Mouse (Mus musculus) left cerebral cortex, adult 6 months (tissue): Measurements from ENCODE around the gene Olfr652. TPM values are rescaled to one million over a fixed set of nuclear protein-coding genes. Genes with fewer than 3 reads are reported as not detected.

Source experiments
- long read RNA-seq, 2 experiments: library from polyadenylated mRNA; unstranded; transcript quantifications; one replicate each; pipeline ENCODE4 v2.0.0; 2019 to 2020
- polyA plus RNA-seq: library from polyadenylated mRNA; unstranded; fragments of <200 nt; fragmentation: Nextera tagmentation; gene quantifications from 2 replicates; pipeline ENCODE4 v1.2.3, GENCODE M21; 2021

Gene Olfr652
- 0.04 TPM in 1 of 2 replicates, not detected in the other for polyA plus RNA-seq
- long read RNA-seq, experiment 1, result 0 reads
- long read RNA-seq, experiment 2, result 0 reads

GRCm38 (mm10) chr7:104560601-104561000 is at the start of gene Olfr652:
TSS of gene Olfr652 (plus strand) at chr7:104560901.

GRCm38 (mm10) chr7:104549833-104550232 is 10.9 kb upstream of the Olfr652 start, which contains the start of gene Olfr651:
TSS of gene Olfr651 (plus strand) at chr7:104550133.

GRCm38 (mm10) chr7:104577014-104577413 is 16.3 kb downstream of the Olfr652 start, which contains the start of gene Olfr653:
TSS of gene Olfr653 (plus strand) at chr7:104577314.

DNA sequence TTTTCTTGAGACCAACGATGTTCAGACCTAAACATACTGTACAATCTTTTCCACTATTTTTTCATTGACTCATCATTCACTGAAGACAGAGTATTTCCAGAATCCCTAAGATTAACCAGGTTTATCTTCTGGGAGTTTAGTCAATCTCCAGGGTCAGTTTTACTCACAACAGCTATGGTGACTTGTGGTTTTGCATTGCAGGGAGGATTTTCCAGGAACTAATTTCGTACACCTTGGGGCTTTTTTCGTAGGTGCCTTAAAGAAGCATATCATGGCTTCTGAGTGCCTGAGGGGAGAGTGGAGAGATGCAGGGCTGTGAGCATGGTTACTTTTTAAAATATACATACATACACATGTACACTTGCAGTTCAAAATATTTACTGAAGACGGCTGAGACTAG is 26.0 kb downstream of the Olfr652 start, which contains the start of gene Olfr654:
Gene Olfr654, plus strand, starts transcription at position 301 of the 400 bp plus-strand sequence.

GRCm38 (mm10) chr7:104601679-104602078 is 41.0 kb downstream of the Olfr652 start, which contains the start of gene Olfr655:
TSS of gene Olfr655 (minus strand) at chr7:104601779.

DNA sequence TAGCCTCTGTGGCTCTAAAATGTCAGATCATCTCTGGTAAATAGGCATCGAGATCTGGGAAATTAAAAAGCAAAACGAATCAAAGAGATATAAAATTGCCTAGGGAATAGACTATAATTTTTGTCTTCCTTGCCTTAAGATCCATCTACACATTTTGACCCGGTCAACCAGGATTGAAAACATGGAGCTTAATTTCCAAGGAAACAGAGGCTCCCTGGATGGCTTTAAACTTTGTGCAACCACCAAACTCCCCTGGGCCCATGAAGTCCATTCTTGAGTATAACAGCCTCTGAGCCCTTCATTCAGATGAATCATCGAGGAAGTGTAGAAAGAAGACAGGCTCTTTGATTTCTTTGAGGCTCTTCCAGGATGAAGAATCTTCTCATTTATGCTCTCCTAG is 53.0 kb downstream of the Olfr652 start, which contains the start of gene Olfr656:
Gene Olfr656, plus strand, starts transcription at position 301 of the 400 bp plus-strand sequence.

Other genes with a start within 250 kb of the Olfr652 start
- 1.8 and 3.3 TPM in 2 replicates for gene Trim12a, start 245.4 kb upstream of the Olfr652 start, polyA plus RNA-seq
- not detected in 2 replicates for gene Trim34b, start 231.4 kb upstream of the Olfr652 start, polyA plus RNA-seq
- 0.67 and 0.77 TPM in 2 replicates for gene Trim12c, start 207.5 kb upstream of the Olfr652 start, polyA plus RNA-seq
- gene Trim30b, start 191.0 kb upstream of the Olfr652 start, polyA plus RNA-seq, result 0.05 TPM in 1 of 2 replicates, not detected in the other
- gene Trim30c, start 160.1 kb upstream of the Olfr652 start, polyA plus RNA-seq, result not detected in 2 replicates
- gene Trim30a, start 95.7 kb upstream of the Olfr652 start, polyA plus RNA-seq, result 0.59 and 0.65 TPM in 2 replicates
- 0.40 and 0.46 TPM in 2 replicates for gene Trim30d, start 53.1 kb upstream of the Olfr652 start, polyA plus RNA-seq
- not detected in 2 replicates for gene Olfr651, start 10.8 kb upstream of the Olfr652 start, polyA plus RNA-seq
- gene Olfr653, start 16.4 kb downstream of the Olfr652 start, polyA plus RNA-seq, result not detected in 2 replicates
- not detected in 2 replicates for gene Olfr654, start 26.1 kb downstream of the Olfr652 start, polyA plus RNA-seq
- not detected in 2 replicates for gene Olfr655, start 40.9 kb downstream of the Olfr652 start, polyA plus RNA-seq
- gene Olfr656, start 53.1 kb downstream of the Olfr652 start, polyA plus RNA-seq, result not detected in 2 replicates
- gene Olfr657, start 63.9 kb downstream of the Olfr652 start, polyA plus RNA-seq, result not detected in 2 replicates
- gene Olfr658, start 86.4 kb downstream of the Olfr652 start, polyA plus RNA-seq, result 0.09 and 0.13 TPM in 2 replicates
- gene Olfr659, start 105.9 kb downstream of the Olfr652 start, polyA plus RNA-seq, result not detected in 2 replicates
- not detected in 2 replicates for gene Olfr661, start 125.6 kb downstream of the Olfr652 start, polyA plus RNA-seq
- gene Usp17le, start 216.6 kb downstream of the Olfr652 start, polyA plus RNA-seq, result not detected in 2 replicates